10 mouse cellular contexts compared by ENCODE assay signal in the genomic region with DNA sequence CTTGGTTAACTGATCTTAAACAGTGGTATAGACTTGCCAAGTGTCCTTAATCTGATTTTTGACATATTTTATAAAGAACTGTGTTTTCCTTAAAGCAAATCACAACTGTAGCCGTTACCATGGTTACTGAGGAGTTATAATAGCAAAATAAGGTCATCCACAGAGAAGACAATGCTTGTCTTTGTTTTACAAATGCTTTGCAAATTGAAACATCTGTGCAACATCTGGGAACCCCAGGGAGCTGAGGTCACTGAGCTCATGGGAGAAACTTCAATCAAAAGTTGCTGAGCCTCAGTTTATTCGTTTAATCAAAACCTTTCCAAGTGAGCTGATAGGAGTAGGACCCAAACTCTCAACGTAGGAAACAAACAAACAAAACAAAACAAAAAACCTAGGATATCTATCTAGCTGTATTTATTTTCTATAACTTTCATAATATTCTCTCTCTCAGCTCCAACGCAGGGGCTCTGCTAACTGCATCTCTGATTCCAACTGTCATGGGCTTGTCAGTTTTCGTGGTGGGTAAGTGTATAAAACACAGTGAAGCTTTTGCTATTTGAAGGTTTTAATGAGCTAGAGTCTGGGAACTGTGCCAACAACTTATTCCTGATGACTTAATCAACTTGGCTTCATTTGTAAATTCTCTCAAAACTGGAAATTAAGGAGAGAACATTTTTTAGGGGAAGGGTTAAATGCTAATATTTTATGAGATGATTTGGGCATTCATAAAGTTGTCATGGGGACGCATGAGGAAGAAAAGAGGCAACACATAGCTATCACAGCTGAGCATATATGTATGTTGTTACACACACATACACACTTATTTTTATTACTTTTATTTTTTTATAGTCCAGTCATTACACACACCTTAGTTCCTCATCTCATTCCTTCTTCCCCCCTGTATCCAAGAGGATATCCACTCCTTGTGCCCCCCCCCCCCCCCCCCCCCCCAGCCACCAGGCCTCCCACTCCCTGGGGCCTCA.
DNase-seq lines count a peak whose midpoint lies in the region; ATAC-seq and TF ChIP-seq lines count a peak whose summit lies in the region.
"Had no signal": no experiment of that assay in that cellular context is flagged by ENCODE, and none has a peak within 500 bp of the region (broad histone marks: within the 10 kb centered on the region; RNA-seq: fewer than 3 reads in every experiment).

No protein-coding gene starts in this region.

- H3K4me3 ChIP-seq in hindbrain, embryonic 11.5 days (ENCODE audit: low read depth, low read length) = no peak overlapping the region
- H3K4me3 ChIP-seq in hindbrain, embryonic 12.5 days = no peak overlapping the region
- H3K4me3 ChIP-seq in MEL (ENCODE audit: control insufficient read depth in 1 of 2, insufficient read depth in 1 of 2, low read depth in 2 of 2, low read length in 2 of 2) = no peak overlapping the region

- 0 out of 4 replicates have a peak, but pooled peaks of 1 of the 2 experiments have one; percentile 5 for TF ChIP-seq EP300 in MEL (IDR thresholded peaks at IDR 0.05; ENCODE audit: low read depth in 1 of 2, low read length in 2 of 2)

- 54% methylated on average over 6 of the region's 6 CpGs for WGBS in hindbrain, embryonic 11.5 days
- WGBS in hindbrain, embryonic 12.5 days = 38% methylated on average over 6 of the region's 6 CpGs

- no peaks in the 10 kb centered on the region for H3K27me3 ChIP-seq in hindbrain, embryonic 11.5 days (ENCODE audit: control insufficient read depth, insufficient read depth, low read length)
- H3K27me3 ChIP-seq in hindbrain, embryonic 12.5 days = no peaks in the 10 kb centered on the region
- no peaks in the 10 kb centered on the region for H3K27me3 ChIP-seq in MEL (ENCODE audit: control insufficient read depth in 1 of 2, insufficient read depth in 2 of 2, low read length in 2 of 2)

- no peaks in the 10 kb centered on the region for H3K36me3 ChIP-seq in hindbrain, embryonic 11.5 days (ENCODE audit: control insufficient read depth, insufficient read depth, low read length)
- H3K36me3 ChIP-seq in hindbrain, embryonic 12.5 days = no peaks in the 10 kb centered on the region
- peaks cover 0 to 4% of the 10 kb centered on the region in 2 experiments; a peak in 1 of 4 replicates for H3K36me3 ChIP-seq in MEL (ENCODE audit: control insufficient read depth in 1 of 2, insufficient read depth in 2 of 2, low read length in 2 of 2)
- H3K36me3 ChIP-seq: G1E had no signal

- no peak for TF ChIP-seq CTCF in MEL (IDR thresholded peaks at IDR 0.05 in 2 of 3, conservative IDR thresholded peaks at IDR 0.05 in 1 of 3; ENCODE audit: control insufficient read depth in 1 of 3, insufficient read depth in 1 of 3, low read depth in 2 of 3, low read length in 3 of 3, poor library complexity in 1 of 3, severe bottlenecking in 1 of 3)

- no peak overlapping the region for H3K4me2 ChIP-seq in hindbrain, embryonic 11.5 days (replicated peaks; ENCODE audit: low read depth, low read length)
- no peak overlapping the region for H3K4me2 ChIP-seq in hindbrain, embryonic 12.5 days (replicated peaks)

- no peak for ATAC-seq in hindbrain, embryonic 11.5 days (ENCODE audit: low FRiP score)
- ATAC-seq in hindbrain, embryonic 12.5 days (ENCODE audit: low FRiP score) = no peak
- no peak for ATAC-seq in CD4-positive, CD25-positive, alpha-beta regulatory T cell, adult 4 months

- H3K9me3 ChIP-seq in hindbrain, embryonic 11.5 days (ENCODE audit: control insufficient read depth, low read length) = no peaks in the 10 kb centered on the region
- no peaks in the 10 kb centered on the region for H3K9me3 ChIP-seq in hindbrain, embryonic 12.5 days (replicated peaks)
- H3K9me3 ChIP-seq in MEL (replicated peaks; ENCODE audit: insufficient read depth, low read length) = no peaks in the 10 kb centered on the region

- no peak for TF ChIP-seq POLR2A in MEL (IDR thresholded peaks at IDR 0.05; ENCODE audit: control insufficient read depth in 1 of 2, insufficient read depth in 1 of 2, low read depth in 1 of 2, low read length in 2 of 2, poor library complexity in 1 of 2)

- no peak overlapping the region for H3K27ac ChIP-seq in hindbrain, embryonic 11.5 days (ENCODE audit: low read depth, low read length)
- H3K27ac ChIP-seq in hindbrain, embryonic 12.5 days = no peak overlapping the region
- no peak overlapping the region for H3K27ac ChIP-seq in MEL (ENCODE audit: control insufficient read depth, low read depth, low read length)

- DNase-seq in hindbrain, embryonic 11.5 days (ENCODE audit: low spot score) = peak; percentile 53
- peak; percentile 54 for DNase-seq in MEL (ENCODE audit: low read depth, low spot score)
- peak; percentile 80 for DNase-seq in embryo, embryonic 11 days
- peak; percentile 80 for DNase-seq in hindlimb bud, embryonic 11.5 days (ENCODE audit: extremely low spot score, low read depth, low spot score)
- DNase-seq in urinary bladder, postnatal 36 days (ENCODE audit: low spot score in 2 of 2) = no peak
- no peak for DNase-seq in kidney, postnatal 4 days
- DNase-seq: kidney, adult 8-10 months had no signal

- no peak overlapping the region for H3K9ac ChIP-seq in hindbrain, embryonic 11.5 days (ENCODE audit: low read depth, low read length)
- H3K9ac ChIP-seq in hindbrain, embryonic 12.5 days = no peak overlapping the region
- H3K9ac ChIP-seq in MEL (ENCODE audit: control insufficient read depth, low read depth, low read length, poor library complexity, severe bottlenecking) = no peak overlapping the region

- TF ChIP-seq RAD21 in MEL (IDR thresholded peaks at IDR 0.05; ENCODE audit: low read depth, low read length) = no peak

- H3K4me1 ChIP-seq in hindbrain, embryonic 11.5 days (replicated peaks; ENCODE audit: control insufficient read depth, insufficient read depth, low read length) = no peaks in the 10 kb centered on the region
- H3K4me1 ChIP-seq in hindbrain, embryonic 12.5 days = no peaks in the 10 kb centered on the region
- H3K4me1 ChIP-seq in MEL (ENCODE audit: control insufficient read depth in 1 of 2, insufficient read depth in 2 of 2, low read length in 2 of 2) = peaks cover 2% of the 10 kb centered on the region in 2 experiments; a peak in 3 of 4 replicates

- no peaks in the 10 kb centered on the region for H3K79me2 ChIP-seq in MEL (ENCODE audit: control insufficient read depth, insufficient read depth, low read length, poor library complexity)

TF ChIP-seq in MEL, 35 proteins besides CTCF, POLR2A, EP300 and RAD21:
- TF ChIP-seq BHLHE40 (IDR thresholded peaks at IDR 0.05; ENCODE audit: borderline replicate concordance, low read depth, low read length) = no peak
- no peak for TF ChIP-seq HCFC1 (IDR thresholded peaks at IDR 0.05; ENCODE audit: low read depth, low read length)
- TF ChIP-seq ETS1 (IDR thresholded peaks at IDR 0.05; ENCODE audit: low read depth, low read length) = peak; percentile 43

Comparison
In these comparisons a context has a peak if more than half of its experiments do, and no peak if none do; other contexts are left out.
1. DNase-seq: peak in hindbrain, embryonic 11.5 days (single experiment), MEL (single experiment), embryo, embryonic 11 days (single experiment) and hindlimb bud, embryonic 11.5 days (single experiment); none in urinary bladder, postnatal 36 days (0 of 2) and kidney, postnatal 4 days (0 of 2).